Mouse (Mus musculus): ENCODE data around the gene Tubal3. TPM values are rescaled to one million over a fixed set of nuclear protein-coding genes. Genes with fewer than 3 reads are reported as not detected.

Gene Tubal3
- polyA plus RNA-seq (2014; fragmentation: Nextera tagmentation; extraction: Ambion mirVana), result not detected in 2 replicates

DNA sequence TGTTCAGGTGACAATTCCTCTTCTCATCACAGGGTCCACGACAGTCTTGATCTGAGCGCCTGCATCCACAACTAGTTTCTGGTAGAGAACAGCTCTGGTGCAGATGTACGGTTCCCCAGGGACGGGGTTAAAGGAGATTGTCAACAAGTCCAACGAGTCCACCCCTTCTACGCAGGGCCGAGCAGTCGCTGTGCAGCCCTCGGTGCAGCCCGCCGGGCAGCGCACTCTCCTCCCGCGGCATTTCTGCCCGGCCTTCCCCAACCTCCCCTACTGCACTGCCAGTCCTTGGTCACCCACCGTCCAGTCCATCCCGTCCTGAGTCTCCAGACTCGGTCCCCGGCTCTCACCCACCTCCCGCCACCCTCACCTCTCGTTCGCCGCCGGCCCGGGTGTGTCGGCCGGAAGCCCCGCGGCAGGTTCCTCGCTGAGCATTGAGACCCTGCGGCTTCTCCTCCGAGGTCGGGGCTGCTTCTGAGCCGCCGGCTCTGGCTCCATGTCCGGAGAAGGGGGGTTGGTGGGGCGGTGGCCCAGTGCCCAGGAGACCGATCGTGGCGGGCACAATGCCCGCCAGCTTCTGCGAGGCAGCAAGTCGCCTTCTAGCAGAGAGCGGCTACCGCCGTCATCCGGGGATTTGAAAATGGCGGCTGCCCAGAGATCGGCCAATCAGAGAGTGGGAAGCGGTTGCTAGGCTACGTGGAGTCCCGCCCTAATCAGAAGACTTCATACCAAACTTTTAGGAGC lies at the start of gene Tubal3, which contains the start of gene Net1:
TSS of gene Tubal3 (plus strand) at position 704 of the 741 bp plus-strand sequence.
TSS of gene Net1 (minus strand) at position 650 of the 741 bp plus-strand sequence.
- Histone ChIP-seq H3K27me3 (ENCODE audit: control insufficient read depth, insufficient read depth, low read length) (no peaks in the 10 kb centered on the region), H3K27ac (ENCODE audit: low read depth, low read length) (0 out of 2 replicates have a peak within 1 kb of the TSS, but pooled peaks have one; percentile 50), H3K36me3 (ENCODE audit: control insufficient read depth, insufficient read depth, low read length) (peaks cover 4% of the 10 kb centered on the region; the same call in 1 of the 2 replicates), H3K4me2 (peak within 1 kb of the TSS; percentile 79), H3K9me3 (replicated peaks; ENCODE audit: control insufficient read depth, low read length) (no peaks in the 10 kb centered on the region), H3K9ac (ENCODE audit: low read depth, low read length) (peak within 1 kb of the TSS; percentile 93), H3K4me3 (ENCODE audit: low read depth, low read length) (peak within 1 kb of the TSS; percentile 92), H3K4me1 (ENCODE audit: control insufficient read depth, insufficient read depth, low read length) (peaks cover 8% of the 10 kb centered on the region)
- peak; percentile 98 for ATAC-seq (replicated peaks; ENCODE audit: insufficient number of reproducible peaks, low FRiP score, low TSS enrichment)
- WGBS (ENCODE audit: insufficient replicate concordance), result under 1% methylated on average over 52 of the region's 52 CpGs

- H3K4me3 ChIP-seq (ENCODE audit: low read depth, low read length), result no peak overlapping the region
- ATAC-seq (replicated peaks; ENCODE audit: insufficient number of reproducible peaks, low FRiP score, low TSS enrichment), result no peak
- no peaks in the 10 kb centered on the region for H3K36me3 ChIP-seq (ENCODE audit: control insufficient read depth, insufficient read depth, low read length)
- H3K9ac ChIP-seq (ENCODE audit: low read depth, low read length), result no peak overlapping the region
- no peak overlapping the region for H3K4me2 ChIP-seq
- no peaks in the 10 kb centered on the region for H3K9me3 ChIP-seq (replicated peaks; ENCODE audit: control insufficient read depth, low read length)
- no peaks in the 10 kb centered on the region; the same call in 1 of the 2 replicates for H3K4me1 ChIP-seq (ENCODE audit: control insufficient read depth, insufficient read depth, low read length)
- no peaks in the 10 kb centered on the region for H3K27me3 ChIP-seq (ENCODE audit: control insufficient read depth, insufficient read depth, low read length)
- no peak overlapping the region for H3K27ac ChIP-seq (ENCODE audit: low read depth, low read length)
Measured at GRCm38 (mm10) chr13:3869901-3870300, 48.2 kb upstream of the Tubal3 start.

GRCm38 (mm10) chr13:3872832-3873231 lies 45.2 kb upstream of the Tubal3 start:
- H3K9me3 ChIP-seq (replicated peaks; ENCODE audit: control insufficient read depth, low read length), result no peaks in the 10 kb centered on the region
- H3K4me3 ChIP-seq (ENCODE audit: low read depth, low read length), result no peak overlapping the region
- H3K27ac ChIP-seq (ENCODE audit: low read depth, low read length), result no peak overlapping the region
- 81% methylated on average over 4 of the region's 4 CpGs for WGBS (ENCODE audit: insufficient replicate concordance)
- peaks cover 7% of the 10 kb centered on the region for H3K4me1 ChIP-seq (ENCODE audit: control insufficient read depth, insufficient read depth, low read length)
- no peak overlapping the region for H3K4me2 ChIP-seq
- no peaks in the 10 kb centered on the region for H3K27me3 ChIP-seq (ENCODE audit: control insufficient read depth, insufficient read depth, low read length)
- no peak overlapping the region for H3K9ac ChIP-seq (ENCODE audit: low read depth, low read length)
- no peak for ATAC-seq (replicated peaks; ENCODE audit: insufficient number of reproducible peaks, low FRiP score, low TSS enrichment)
- H3K36me3 ChIP-seq (ENCODE audit: control insufficient read depth, insufficient read depth, low read length), result no peaks in the 10 kb centered on the region

DNA sequence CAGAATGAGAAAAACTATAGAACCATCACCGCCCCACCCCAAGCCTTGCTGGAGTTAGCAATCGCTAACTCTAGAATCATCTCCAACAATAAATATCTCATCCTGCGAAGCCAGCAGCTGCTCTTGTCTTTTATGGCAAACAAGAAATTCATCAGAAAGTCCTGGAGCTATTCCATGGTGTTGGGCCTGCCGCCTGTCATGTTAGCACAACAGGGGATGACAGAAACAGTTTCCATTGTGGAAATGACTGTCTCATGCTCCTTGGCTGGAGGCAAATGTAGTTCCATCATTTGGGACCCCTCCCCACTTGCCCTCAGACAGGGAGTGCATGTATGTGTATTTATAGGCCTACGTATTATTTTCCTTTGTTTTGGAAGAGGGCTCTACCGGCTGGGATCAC lies 41.6 kb upstream of the Tubal3 start:
- H3K27ac ChIP-seq (ENCODE audit: low read depth, low read length), result no peak overlapping the region
- peaks cover 7% of the 10 kb centered on the region for H3K4me1 ChIP-seq (ENCODE audit: control insufficient read depth, insufficient read depth, low read length)
- H3K4me2 ChIP-seq, result no peak overlapping the region
- H3K36me3 ChIP-seq (ENCODE audit: control insufficient read depth, insufficient read depth, low read length), result peaks cover 4% of the 10 kb centered on the region; the same call in 1 of the 2 replicates
- no peak overlapping the region for H3K9ac ChIP-seq (ENCODE audit: low read depth, low read length)
- H3K4me3 ChIP-seq (ENCODE audit: low read depth, low read length), result no peak overlapping the region
- WGBS (ENCODE audit: insufficient replicate concordance), result 83% methylated on average over 6 of the region's 6 CpGs
- no peaks in the 10 kb centered on the region for H3K9me3 ChIP-seq (replicated peaks; ENCODE audit: control insufficient read depth, low read length)
- no peak for ATAC-seq (replicated peaks; ENCODE audit: insufficient number of reproducible peaks, low FRiP score, low TSS enrichment)
- no peaks in the 10 kb centered on the region for H3K27me3 ChIP-seq (ENCODE audit: control insufficient read depth, insufficient read depth, low read length)

- no peak overlapping the region for H3K4me2 ChIP-seq
- no peak overlapping the region for H3K27ac ChIP-seq (ENCODE audit: low read depth, low read length)
- peak; percentile 33; the same call in 1 of the 2 replicates for ATAC-seq (replicated peaks; ENCODE audit: insufficient number of reproducible peaks, low FRiP score, low TSS enrichment)
- 55% methylated on average over 6 of the region's 6 CpGs for WGBS (ENCODE audit: insufficient replicate concordance)
- H3K27me3 ChIP-seq (ENCODE audit: control insufficient read depth, insufficient read depth, low read length), result no peaks in the 10 kb centered on the region
- no peaks in the 10 kb centered on the region for H3K9me3 ChIP-seq (replicated peaks; ENCODE audit: control insufficient read depth, low read length)
- no peak overlapping the region for H3K4me3 ChIP-seq (ENCODE audit: low read depth, low read length)
- peaks cover 11% of the 10 kb centered on the region for H3K36me3 ChIP-seq (ENCODE audit: control insufficient read depth, insufficient read depth, low read length)
- H3K9ac ChIP-seq (ENCODE audit: low read depth, low read length), result no peak overlapping the region
- peaks cover 7% of the 10 kb centered on the region for H3K4me1 ChIP-seq (ENCODE audit: control insufficient read depth, insufficient read depth, low read length)
Measured at GRCm38 (mm10) chr13:3877185-3877584, 40.9 kb upstream of the Tubal3 start.

GRCm38 (mm10) chr13:3877679-3878220 lies 40.3 kb upstream of the Tubal3 start:
- WGBS (ENCODE audit: insufficient replicate concordance), result 51% methylated on average over 4 of the region's 4 CpGs
- Histone ChIP-seq H3K4me2 (no peak overlapping the region), H3K4me3 (ENCODE audit: low read depth, low read length) (no peak overlapping the region), H3K27ac (ENCODE audit: low read depth, low read length) (no peak overlapping the region), H3K4me1 (ENCODE audit: control insufficient read depth, insufficient read depth, low read length) (peaks cover 7% of the 10 kb centered on the region), H3K36me3 (ENCODE audit: control insufficient read depth, insufficient read depth, low read length) (peaks cover 12% of the 10 kb centered on the region), H3K9me3 (replicated peaks; ENCODE audit: control insufficient read depth, low read length) (no peaks in the 10 kb centered on the region), H3K9ac (ENCODE audit: low read depth, low read length) (no peak overlapping the region), H3K27me3 (ENCODE audit: control insufficient read depth, insufficient read depth, low read length) (no peaks in the 10 kb centered on the region)
- no peak for ATAC-seq (replicated peaks; ENCODE audit: insufficient number of reproducible peaks, low FRiP score, low TSS enrichment)

DNA sequence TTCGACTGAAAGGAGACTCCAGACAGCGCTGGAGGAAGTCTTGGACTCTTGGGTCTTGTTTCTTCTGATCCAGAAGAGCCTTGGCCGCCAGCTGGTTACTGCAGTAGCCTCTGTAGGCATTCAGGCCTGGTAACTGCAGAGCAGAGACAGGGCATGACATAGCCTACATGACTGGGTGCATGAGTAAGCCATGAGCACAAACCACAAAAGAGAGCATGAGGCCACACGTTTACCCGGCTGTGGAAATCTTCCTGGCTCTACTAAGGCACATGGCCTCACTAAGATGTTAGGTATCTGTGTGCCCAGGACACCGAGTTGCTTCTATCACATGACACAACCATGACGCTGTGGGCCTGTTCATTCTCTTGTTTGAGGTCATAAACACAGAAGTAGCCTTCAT lies 31.4 kb upstream of the Tubal3 start:
- Histone ChIP-seq H3K27ac (ENCODE audit: low read depth, low read length) (no peak overlapping the region), H3K9ac (ENCODE audit: low read depth, low read length) (no peak overlapping the region), H3K36me3 (ENCODE audit: control insufficient read depth, insufficient read depth, low read length) (peaks cover 45% of the 10 kb centered on the region), H3K4me3 (ENCODE audit: low read depth, low read length) (no peak overlapping the region), H3K27me3 (ENCODE audit: control insufficient read depth, insufficient read depth, low read length) (no peaks in the 10 kb centered on the region), H3K9me3 (replicated peaks; ENCODE audit: control insufficient read depth, low read length) (no peaks in the 10 kb centered on the region), H3K4me1 (ENCODE audit: control insufficient read depth, insufficient read depth, low read length) (peaks cover 4% of the 10 kb centered on the region), H3K4me2 (no peak overlapping the region)
- no peak for ATAC-seq (replicated peaks; ENCODE audit: insufficient number of reproducible peaks, low FRiP score, low TSS enrichment)
- WGBS (ENCODE audit: insufficient replicate concordance), result 92% methylated on average over 7 of the region's 7 CpGs

DNA sequence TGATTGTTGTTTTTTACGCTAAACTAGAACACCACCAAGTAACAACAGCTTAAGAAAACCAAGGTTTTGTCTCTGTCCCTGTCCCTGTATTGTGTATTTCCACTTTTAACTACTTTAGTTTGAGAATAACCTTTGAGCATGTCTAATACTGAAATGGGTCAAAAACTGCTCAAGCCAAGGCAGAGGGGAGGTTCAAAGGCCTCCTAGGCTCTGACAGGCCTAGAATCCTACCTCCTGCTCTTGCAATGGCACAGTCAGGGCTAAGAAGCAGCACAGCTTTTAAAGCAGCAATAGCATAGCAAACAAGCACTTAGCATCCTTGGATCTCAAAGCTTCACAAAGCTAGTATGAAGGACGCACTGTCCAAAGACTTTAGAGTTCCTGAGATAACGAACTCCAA lies 29.0 kb upstream of the Tubal3 start:
- H3K36me3 ChIP-seq (ENCODE audit: control insufficient read depth, insufficient read depth, low read length), result peaks cover 39% of the 10 kb centered on the region

More for the DNA sequence above, 29.0 kb upstream of the Tubal3 start:
- no peak overlapping the region for H3K27ac ChIP-seq (ENCODE audit: low read depth, low read length)
- WGBS (ENCODE audit: insufficient replicate concordance), result 84% methylated on average over 3 of the region's 3 CpGs
- H3K9me3 ChIP-seq (replicated peaks; ENCODE audit: control insufficient read depth, low read length), result no peaks in the 10 kb centered on the region
- H3K9ac ChIP-seq (ENCODE audit: low read depth, low read length), result no peak overlapping the region
- no peak overlapping the region for H3K4me3 ChIP-seq (ENCODE audit: low read depth, low read length)
- H3K4me2 ChIP-seq, result no peak overlapping the region
- H3K4me1 ChIP-seq (ENCODE audit: control insufficient read depth, insufficient read depth, low read length), result peaks cover 4% of the 10 kb centered on the region
- no peak for ATAC-seq (replicated peaks; ENCODE audit: insufficient number of reproducible peaks, low FRiP score, low TSS enrichment)
- no peaks in the 10 kb centered on the region for H3K27me3 ChIP-seq (ENCODE audit: control insufficient read depth, insufficient read depth, low read length)
